Mouse (Mus musculus): Measurements from ENCODE around the gene Oxct1. TPM values are rescaled to one million over a fixed set of nuclear protein-coding genes. Genes with fewer than 3 reads are reported as not detected.

The Oxct1 gene
- polyA plus RNA-seq, 1 experiment from 2014 or later, result 201 TPM

DNA sequence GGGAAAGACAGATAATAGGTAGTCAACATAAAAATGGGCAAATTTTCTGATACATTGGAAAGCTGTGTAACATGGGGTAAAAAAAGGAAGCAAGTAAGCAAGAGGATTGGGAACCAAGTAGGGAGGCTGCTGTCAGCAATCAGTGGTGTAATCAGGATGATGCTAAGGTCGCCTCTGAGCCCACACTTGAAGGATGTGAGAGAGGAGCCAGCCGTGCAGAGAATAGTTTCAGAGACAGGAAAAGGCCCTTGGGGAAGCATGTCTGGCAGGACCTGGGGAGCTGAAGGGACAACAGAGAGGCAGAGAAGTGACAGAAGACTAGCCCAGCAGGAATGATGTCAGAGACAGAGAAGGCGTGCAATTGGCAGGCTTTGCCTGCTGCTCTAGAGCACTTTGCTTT, 16.2 kb downstream of the Oxct1 start:
- no peaks in the 10 kb centered on the region for H3K4me1 ChIP-seq
- ATAC-seq (ENCODE audit: low FRiP score, low read depth), result no peak
- H3K36me3 ChIP-seq, result peaks cover 30% of the 10 kb centered on the region
- no peak overlapping the region for H3K4me2 ChIP-seq (replicated peaks)
- no peak overlapping the region for H3K27ac ChIP-seq (replicated peaks)
- no peaks in the 10 kb centered on the region for H3K9me3 ChIP-seq
- no peak overlapping the region for H3K9ac ChIP-seq (replicated peaks)
- H3K27me3 ChIP-seq, result no peaks in the 10 kb centered on the region
- WGBS, result 55% methylated on average over 3 of the region's 3 CpGs
- H3K4me3 ChIP-seq, result no peak overlapping the region

- Histone ChIP-seq H3K27me3 (no peaks in the 10 kb centered on the region), H3K36me3 (peaks cover 24% of the 10 kb centered on the region), H3K9ac (replicated peaks) (no peak overlapping the region), H3K4me2 (replicated peaks) (no peak overlapping the region), H3K4me1 (no peaks in the 10 kb centered on the region), H3K9me3 (no peaks in the 10 kb centered on the region), H3K27ac (replicated peaks) (no peak overlapping the region), H3K4me3 (no peak overlapping the region)
- 24% methylated on average over 4 of the region's 4 CpGs for WGBS
- ATAC-seq (ENCODE audit: low FRiP score, low read depth), result no peak
These were observed 16.9 kb downstream of the Oxct1 start for GRCm38 (mm10) chr15:4043032-4043471.

GRCm38 (mm10) chr15:4056627-4057026, 30.4 kb downstream of the Oxct1 start:
- Histone ChIP-seq H3K4me1 (no peaks in the 10 kb centered on the region), H3K36me3 (peaks cover 57% of the 10 kb centered on the region), H3K9me3 (no peaks in the 10 kb centered on the region), H3K27ac (replicated peaks) (no peak overlapping the region), H3K4me2 (replicated peaks) (no peak overlapping the region), H3K4me3 (no peak overlapping the region), H3K27me3 (no peaks in the 10 kb centered on the region), H3K9ac (replicated peaks) (no peak overlapping the region)
- 21% methylated on average over 5 of the region's 5 CpGs for WGBS
- peak; percentile 77 for ATAC-seq (ENCODE audit: low FRiP score, low read depth)

DNA sequence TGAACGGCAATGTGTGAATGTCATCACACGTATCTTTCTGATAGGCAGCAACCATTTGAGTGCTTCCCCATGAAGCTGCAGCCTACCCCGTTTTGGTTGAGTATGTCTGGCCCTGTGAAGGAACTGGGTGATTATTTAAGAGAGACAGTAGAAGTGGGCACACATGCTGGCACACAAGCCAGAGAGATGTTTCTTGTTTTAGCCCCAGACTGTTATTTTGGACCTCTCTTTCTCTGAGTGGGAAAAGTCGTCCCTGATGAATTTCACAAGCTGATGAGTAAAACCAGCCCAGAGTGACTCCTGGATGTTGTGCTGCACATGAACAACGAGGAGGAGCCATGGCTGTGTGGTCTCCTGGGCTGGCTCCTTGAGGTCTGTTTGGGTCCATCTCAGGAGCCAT, 37.4 kb downstream of the Oxct1 start:
- no peaks in the 10 kb centered on the region for H3K27me3 ChIP-seq
- H3K4me1 ChIP-seq, result no peaks in the 10 kb centered on the region
- H3K9me3 ChIP-seq, result no peaks in the 10 kb centered on the region
- no peak overlapping the region for H3K27ac ChIP-seq (replicated peaks)
- WGBS, result 90% methylated on average over 5 of the region's 5 CpGs
- peaks cover 22% of the 10 kb centered on the region for H3K36me3 ChIP-seq
- no peak overlapping the region for H3K9ac ChIP-seq (replicated peaks)
- H3K4me2 ChIP-seq (replicated peaks), result no peak overlapping the region
- no peak overlapping the region for H3K4me3 ChIP-seq
- ATAC-seq (ENCODE audit: low FRiP score, low read depth), result no peak

DNA sequence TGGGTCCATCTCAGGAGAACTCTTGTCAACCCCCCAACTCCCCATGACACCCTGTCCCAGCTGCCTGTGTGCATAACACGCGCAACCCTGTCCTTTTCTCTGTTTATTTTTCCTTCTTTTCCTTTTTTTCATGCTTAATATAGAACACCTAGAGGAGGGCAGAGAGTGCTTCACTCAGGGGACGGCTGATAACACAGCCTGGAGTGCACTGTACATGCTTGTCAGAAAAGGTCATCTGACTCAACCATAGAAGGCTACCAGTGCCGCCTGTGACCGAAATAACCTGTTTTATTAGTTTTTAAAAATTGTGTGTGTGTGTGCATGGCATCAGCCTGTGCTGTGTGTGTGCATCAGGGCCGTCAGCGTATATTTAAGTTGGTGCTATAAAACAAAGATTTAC, 37.8 kb downstream of the Oxct1 start:
- no peaks in the 10 kb centered on the region for H3K9me3 ChIP-seq

GRCm38 (mm10) chr15:4064694-4065093, 38.5 kb downstream of the Oxct1 start:
- Histone ChIP-seq H3K36me3 (peaks cover 22% of the 10 kb centered on the region), H3K9ac (replicated peaks) (no peak overlapping the region), H3K4me2 (replicated peaks) (no peak overlapping the region), H3K27me3 (no peaks in the 10 kb centered on the region), H3K9me3 (no peaks in the 10 kb centered on the region), H3K4me3 (no peak overlapping the region), H3K4me1 (no peaks in the 10 kb centered on the region), H3K27ac (replicated peaks) (no peak overlapping the region)
- 91% methylated on average over 5 of the region's 5 CpGs for WGBS
- no peak for ATAC-seq (ENCODE audit: low FRiP score, low read depth)

More for the DNA sequence above, 37.8 kb downstream of the Oxct1 start:
- H3K4me2 ChIP-seq (replicated peaks), result no peak overlapping the region
- no peak for ATAC-seq (ENCODE audit: low FRiP score, low read depth)
- 89% methylated on average over 7 of the region's 7 CpGs for WGBS
- no peaks in the 10 kb centered on the region for H3K27me3 ChIP-seq
- H3K27ac ChIP-seq (replicated peaks), result no peak overlapping the region
- peaks cover 22% of the 10 kb centered on the region for H3K36me3 ChIP-seq
- no peak overlapping the region for H3K9ac ChIP-seq (replicated peaks)
- H3K4me3 ChIP-seq, result no peak overlapping the region
- H3K4me1 ChIP-seq, result no peaks in the 10 kb centered on the region

DNA sequence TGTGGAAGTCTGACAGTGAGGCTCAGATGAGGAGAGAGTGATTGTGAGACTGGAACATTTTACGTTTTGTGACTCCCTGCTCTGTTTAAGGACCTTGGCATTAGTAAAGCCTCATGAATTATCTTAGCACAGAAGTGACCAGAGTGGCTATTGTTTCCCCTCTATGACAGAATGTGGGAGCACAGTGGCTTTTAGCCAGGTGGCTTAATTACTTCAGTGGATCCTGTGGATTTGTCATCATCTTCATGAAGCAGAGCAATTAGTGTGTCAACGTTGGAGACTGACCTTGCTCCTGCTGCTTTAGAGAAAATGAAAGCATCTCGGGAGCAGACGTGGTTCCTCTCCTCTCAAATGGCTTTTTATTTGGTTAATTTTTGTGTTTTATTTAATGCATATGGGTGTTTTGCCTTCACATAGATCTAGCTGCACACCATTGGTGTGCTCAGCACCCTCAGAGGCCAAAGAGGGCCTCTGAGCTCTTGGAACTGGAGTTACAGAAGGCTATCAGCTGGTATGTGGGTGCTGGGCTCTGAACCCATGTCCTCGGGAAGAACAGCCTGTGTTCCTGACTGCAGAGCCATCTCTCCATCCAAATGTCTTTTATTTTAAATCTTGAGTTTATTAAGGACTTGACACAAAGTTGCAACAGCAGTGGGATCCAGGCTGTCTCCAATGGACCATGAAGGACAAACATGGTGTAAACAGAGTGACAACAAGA, 41.2 kb downstream of the Oxct1 start:
- H3K4me1 ChIP-seq, result no peaks in the 10 kb centered on the region
- WGBS, result 77% methylated on average over 5 of the region's 5 CpGs

GRCm38 (mm10) chr15:4077978-4078377, 51.8 kb downstream of the Oxct1 start:
- ATAC-seq (ENCODE audit: low FRiP score, low read depth), result no peak
- H3K27me3 ChIP-seq, result no peaks in the 10 kb centered on the region
- H3K27ac ChIP-seq (replicated peaks), result no peak overlapping the region
- H3K4me2 ChIP-seq (replicated peaks), result no peak overlapping the region
- no peak overlapping the region for H3K4me3 ChIP-seq
- H3K9ac ChIP-seq (replicated peaks), result no peak overlapping the region
- no peaks in the 10 kb centered on the region for H3K4me1 ChIP-seq
- WGBS, result 94% methylated on average over 4 of the region's 4 CpGs
- no peaks in the 10 kb centered on the region for H3K9me3 ChIP-seq
- H3K36me3 ChIP-seq, result peaks cover 11% of the 10 kb centered on the region; the same call in 1 of the 2 replicates

More for the DNA sequence above, 41.2 kb downstream of the Oxct1 start:
- no peak overlapping the region for H3K9ac ChIP-seq (replicated peaks)
- no peak for ATAC-seq (ENCODE audit: low FRiP score, low read depth)
- no peaks in the 10 kb centered on the region for H3K9me3 ChIP-seq
- H3K36me3 ChIP-seq, result 0 out of 2 replicates have a peak, but pooled peaks cover 5% of the 10 kb centered on the region
- no peak overlapping the region for H3K4me3 ChIP-seq
- H3K27ac ChIP-seq (replicated peaks), result no peak overlapping the region
- no peak overlapping the region for H3K4me2 ChIP-seq (replicated peaks)
- no peaks in the 10 kb centered on the region for H3K27me3 ChIP-seq

GRCm38 (mm10) chr15:4078785-4079184, 52.6 kb downstream of the Oxct1 start:
- Histone ChIP-seq H3K4me2 (replicated peaks) (no peak overlapping the region), H3K4me1 (no peaks in the 10 kb centered on the region), H3K27ac (replicated peaks) (no peak overlapping the region), H3K9me3 (no peaks in the 10 kb centered on the region), H3K4me3 (no peak overlapping the region), H3K27me3 (no peaks in the 10 kb centered on the region), H3K9ac (replicated peaks) (no peak overlapping the region), H3K36me3 (peaks cover 5% of the 10 kb centered on the region; the same call in 1 of the 2 replicates)
- ATAC-seq (ENCODE audit: low FRiP score, low read depth), result no peak
- 95% methylated on average over 4 of the region's 5 CpGs for WGBS

DNA sequence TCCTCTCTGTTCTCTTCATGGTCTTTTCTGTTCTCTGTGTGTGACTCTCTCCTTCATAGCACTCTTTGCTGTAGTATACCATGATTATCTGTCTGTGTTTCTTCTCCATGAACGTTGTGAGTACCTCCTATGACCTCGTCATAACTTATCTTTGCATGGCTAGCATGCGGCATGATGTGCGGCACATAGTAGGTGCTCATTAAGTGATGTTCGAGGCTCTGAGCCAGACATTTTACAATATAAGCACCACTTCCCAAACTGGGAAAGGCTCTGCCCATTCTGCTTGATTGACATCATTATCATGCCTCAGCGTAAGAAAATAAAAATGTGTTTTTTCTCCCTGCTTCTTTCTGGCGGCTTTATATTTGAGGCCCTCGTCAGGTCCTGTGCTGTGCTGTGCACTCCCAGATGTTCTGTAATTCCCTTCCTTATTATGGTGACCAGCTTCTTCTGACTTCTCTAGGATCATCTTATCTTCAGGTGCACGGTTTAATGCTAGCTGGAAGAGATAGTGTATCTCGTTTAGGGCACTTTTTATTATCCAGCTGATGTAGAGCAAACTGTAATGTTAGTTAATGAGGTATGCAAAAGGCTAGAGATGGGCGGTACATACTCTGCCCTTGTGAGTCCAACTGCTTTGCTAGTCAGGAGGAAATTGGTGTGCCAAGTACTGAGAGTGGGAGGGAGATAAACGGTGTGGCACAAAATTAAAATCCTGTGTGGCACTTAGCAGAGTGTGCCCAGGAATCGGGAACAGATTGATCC, 53.4 kb downstream of the Oxct1 start:
- no peak overlapping the region for H3K4me3 ChIP-seq

GRCm38 (mm10) chr15:4085600-4086384, 59.6 kb downstream of the Oxct1 start:
- H3K27ac ChIP-seq (replicated peaks), result no peak overlapping the region
- no peaks in the 10 kb centered on the region for H3K9me3 ChIP-seq
- H3K36me3 ChIP-seq, result no peaks in the 10 kb centered on the region
- WGBS, result 79% methylated on average over 10 of the region's 10 CpGs
- no peak overlapping the region for H3K9ac ChIP-seq (replicated peaks)
- no peak overlapping the region for H3K4me2 ChIP-seq (replicated peaks)
- no peaks in the 10 kb centered on the region for H3K27me3 ChIP-seq
- 0 out of 2 replicates have a peak, but pooled peaks have one; percentile 20 for ATAC-seq (ENCODE audit: low FRiP score, low read depth)
- no peak overlapping the region for H3K4me3 ChIP-seq
- no peaks in the 10 kb centered on the region for H3K4me1 ChIP-seq

More for the DNA sequence above, 53.4 kb downstream of the Oxct1 start:
- Histone ChIP-seq H3K4me2 (replicated peaks) (no peak overlapping the region), H3K9me3 (no peaks in the 10 kb centered on the region), H3K27ac (replicated peaks) (no peak overlapping the region), H3K4me1 (no peaks in the 10 kb centered on the region), H3K27me3 (no peaks in the 10 kb centered on the region), H3K9ac (replicated peaks) (no peak overlapping the region), H3K36me3 (peaks cover 5% of the 10 kb centered on the region; the same call in 1 of the 2 replicates)
- 90% methylated on average over 13 of the region's 13 CpGs for WGBS
- ATAC-seq (ENCODE audit: low FRiP score, low read depth), result no peak
